ENCODE assay signal across 27 mouse cellular contexts in genomic region chr2:121483576-121483975, GRCm38 (mm10). TPM values are rescaled to one million over a fixed set of nuclear protein-coding genes. Genes with fewer than 3 reads are reported as not detected.
DNase-seq lines count a peak whose midpoint lies in the region; ATAC-seq and TF ChIP-seq lines count a peak whose summit lies in the region.
"Had no signal": no experiment of that assay in that cellular context is flagged by ENCODE, and none has a peak within 500 bp of the region (broad histone marks: within the 10 kb centered on the region; RNA-seq: fewer than 3 reads in every experiment).

No protein-coding gene starts in this region.

- no peaks in the 10 kb centered on the region for H3K36me3 ChIP-seq in forebrain, embryonic 14.5 days (ENCODE audit: control insufficient read depth, insufficient read depth, low read length)
- no peaks in the 10 kb centered on the region for H3K36me3 ChIP-seq in forebrain, embryonic 11.5 days (ENCODE audit: control insufficient read depth, insufficient read depth, low read length)
- H3K36me3 ChIP-seq in hindbrain, embryonic 16.5 days (ENCODE audit: control insufficient read depth, insufficient read depth, low read length), result no peaks in the 10 kb centered on the region
- H3K36me3 ChIP-seq in hindbrain, embryonic 13.5 days, result no peaks in the 10 kb centered on the region
- no peaks in the 10 kb centered on the region for H3K36me3 ChIP-seq in neural tube, embryonic 13.5 days
- H3K36me3 ChIP-seq in limb, embryonic 13.5 days, result no peaks in the 10 kb centered on the region
- H3K36me3 ChIP-seq in stomach, postnatal 0 days (ENCODE audit: control insufficient read depth, insufficient read depth, low read length), result no peaks in the 10 kb centered on the region
- H3K36me3 ChIP-seq: forebrain, embryonic 15.5 days; limb, embryonic 15.5 days had no signal

- WGBS in forebrain, embryonic 14.5 days, result 29% methylated on average over 8 of the region's 8 CpGs
- 40% methylated on average over 8 of the region's 8 CpGs for WGBS in forebrain, embryonic 11.5 days
- WGBS in hindbrain, embryonic 16.5 days, result 23% methylated on average over 8 of the region's 8 CpGs
- WGBS in hindbrain, embryonic 13.5 days, result 39% methylated on average over 8 of the region's 8 CpGs
- 14% methylated on average over 8 of the region's 8 CpGs for WGBS in neural tube, embryonic 13.5 days
- WGBS in limb, embryonic 13.5 days, result 38% methylated on average over 8 of the region's 8 CpGs
- 76% methylated on average over 8 of the region's 8 CpGs for WGBS in stomach, postnatal 0 days

- no peak overlapping the region for H3K9ac ChIP-seq in forebrain, embryonic 14.5 days (ENCODE audit: low read length)
- H3K9ac ChIP-seq in forebrain, embryonic 11.5 days (ENCODE audit: low read length), result no peak overlapping the region
- H3K9ac ChIP-seq in hindbrain, embryonic 16.5 days (ENCODE audit: low read depth, low read length), result no peak overlapping the region
- no peak overlapping the region for H3K9ac ChIP-seq in hindbrain, embryonic 13.5 days
- H3K9ac ChIP-seq in neural tube, embryonic 13.5 days, result peak overlapping the region; percentile 31; the same call in 1 of the 2 replicates
- H3K9ac ChIP-seq in limb, embryonic 13.5 days, result peak overlapping the region; percentile 13; the same call in 1 of the 2 replicates
- no peak overlapping the region for H3K9ac ChIP-seq in stomach, postnatal 0 days (ENCODE audit: low read length)
- H3K9ac ChIP-seq: forebrain, embryonic 15.5 days; limb, embryonic 15.5 days; liver, embryonic 14.5 days had no signal

- TF ChIP-seq CTCF in stomach, postnatal 0 days (IDR thresholded peaks at IDR 0.05; ENCODE audit: low read depth), result no peak

- H3K4me2 ChIP-seq in forebrain, embryonic 14.5 days (ENCODE audit: low read length), result no peak overlapping the region
- H3K4me2 ChIP-seq in forebrain, embryonic 11.5 days (ENCODE audit: low read depth, low read length, severe bottlenecking), result no peak overlapping the region
- no peak overlapping the region for H3K4me2 ChIP-seq in hindbrain, embryonic 16.5 days (ENCODE audit: low read length)
- H3K4me2 ChIP-seq in hindbrain, embryonic 13.5 days, result no peak overlapping the region
- H3K4me2 ChIP-seq in neural tube, embryonic 13.5 days, result 0 out of 2 replicates have a peak overlapping the region, but pooled peaks have one; percentile 14
- no peak overlapping the region for H3K4me2 ChIP-seq in limb, embryonic 13.5 days (replicated peaks)
- H3K4me2 ChIP-seq in stomach, postnatal 0 days (replicated peaks; ENCODE audit: low read depth), result no peak overlapping the region
- H3K4me2 ChIP-seq: forebrain, embryonic 15.5 days; heart, embryonic 11.5 days; limb, embryonic 15.5 days had no signal

- H3K4me1 ChIP-seq in forebrain, embryonic 14.5 days (ENCODE audit: control insufficient read depth, insufficient read depth, low read length), result no peaks in the 10 kb centered on the region
- H3K4me1 ChIP-seq in forebrain, embryonic 11.5 days (replicated peaks; ENCODE audit: control insufficient read depth, insufficient read depth, low read length), result no peaks in the 10 kb centered on the region; the same call in 1 of the 2 replicates
- no peaks in the 10 kb centered on the region for H3K4me1 ChIP-seq in hindbrain, embryonic 16.5 days (ENCODE audit: control insufficient read depth, insufficient read depth, low read depth, low read length)
- peaks cover 5% of the 10 kb centered on the region for H3K4me1 ChIP-seq in hindbrain, embryonic 13.5 days (replicated peaks)
- H3K4me1 ChIP-seq in neural tube, embryonic 13.5 days (replicated peaks), result peaks cover 15% of the 10 kb centered on the region
- H3K4me1 ChIP-seq in limb, embryonic 13.5 days, result peaks cover 3% of the 10 kb centered on the region; the same call in 1 of the 2 replicates
- H3K4me1 ChIP-seq in stomach, postnatal 0 days (replicated peaks; ENCODE audit: control insufficient read depth, insufficient read depth), result no peaks in the 10 kb centered on the region
- H3K4me1 ChIP-seq: forebrain, embryonic 15.5 days; limb, embryonic 15.5 days had no signal

- H3K9me3 ChIP-seq in forebrain, embryonic 14.5 days (replicated peaks; ENCODE audit: control insufficient read depth, low read length), result no peaks in the 10 kb centered on the region
- H3K9me3 ChIP-seq in forebrain, embryonic 11.5 days (ENCODE audit: control insufficient read depth, low read length), result no peaks in the 10 kb centered on the region
- H3K9me3 ChIP-seq in hindbrain, embryonic 16.5 days (ENCODE audit: control insufficient read depth, low read length), result no peaks in the 10 kb centered on the region
- no peaks in the 10 kb centered on the region for H3K9me3 ChIP-seq in hindbrain, embryonic 13.5 days
- no peaks in the 10 kb centered on the region for H3K9me3 ChIP-seq in neural tube, embryonic 13.5 days
- no peaks in the 10 kb centered on the region for H3K9me3 ChIP-seq in limb, embryonic 13.5 days
- no peaks in the 10 kb centered on the region for H3K9me3 ChIP-seq in stomach, postnatal 0 days (ENCODE audit: control insufficient read depth, low read length)
- H3K9me3 ChIP-seq: forebrain, embryonic 15.5 days; limb, embryonic 15.5 days had no signal

- no peak for TF ChIP-seq EP300 in stomach, postnatal 0 days (optimal IDR thresholded peaks at IDR 0.05)

- H3K27ac ChIP-seq in forebrain, embryonic 14.5 days (ENCODE audit: low read depth, low read length), result no peak overlapping the region
- H3K27ac ChIP-seq in forebrain, embryonic 11.5 days (ENCODE audit: low read depth, low read length), result no peak overlapping the region
- H3K27ac ChIP-seq in hindbrain, embryonic 16.5 days (ENCODE audit: low read depth, low read length), result no peak overlapping the region
- no peak overlapping the region for H3K27ac ChIP-seq in hindbrain, embryonic 13.5 days
- peak overlapping the region; percentile 49; the same call in 1 of the 2 replicates for H3K27ac ChIP-seq in neural tube, embryonic 13.5 days (replicated peaks)
- no peak overlapping the region for H3K27ac ChIP-seq in limb, embryonic 13.5 days
- H3K27ac ChIP-seq in stomach, postnatal 0 days (replicated peaks), result no peak overlapping the region
- H3K27ac ChIP-seq: forebrain, embryonic 15.5 days; layer of hippocampus, adult 2 months; left cerebral cortex, adult 2 months; limb, embryonic 15.5 days; liver, embryonic 14.5 days; macrophage had no signal

- H3K4me3 ChIP-seq in forebrain, embryonic 14.5 days (ENCODE audit: low read depth, low read length), result no peak overlapping the region
- no peak overlapping the region for H3K4me3 ChIP-seq in forebrain, embryonic 11.5 days (ENCODE audit: low read depth, low read length)
- H3K4me3 ChIP-seq in hindbrain, embryonic 16.5 days (ENCODE audit: low read length), result no peak overlapping the region
- no peak overlapping the region for H3K4me3 ChIP-seq in hindbrain, embryonic 13.5 days
- H3K4me3 ChIP-seq in neural tube, embryonic 13.5 days, result no peak overlapping the region
- no peak overlapping the region for H3K4me3 ChIP-seq in limb, embryonic 13.5 days
- no peak overlapping the region for H3K4me3 ChIP-seq in stomach, postnatal 0 days (ENCODE audit: low read depth, low read length)
- H3K4me3 ChIP-seq: erythroblast, embryonic 14.5 days; forebrain, embryonic 15.5 days; layer of hippocampus, adult 2 months; left cerebral cortex, adult 2 months; limb, embryonic 15.5 days had no signal

- no peak for ATAC-seq in forebrain, embryonic 14.5 days
- ATAC-seq in forebrain, embryonic 11.5 days (replicated peaks; ENCODE audit: low FRiP score), result no peak
- ATAC-seq in hindbrain, embryonic 16.5 days, result 0 out of 2 replicates have a peak, but pooled peaks have one; percentile 27
- ATAC-seq in hindbrain, embryonic 13.5 days (ENCODE audit: low FRiP score), result no peak
- no peak for ATAC-seq in neural tube, embryonic 13.5 days (ENCODE audit: low read depth)
- ATAC-seq in limb, embryonic 13.5 days (ENCODE audit: low FRiP score, low read depth), result no peak
- no peak for ATAC-seq in stomach, postnatal 0 days (ENCODE audit: low FRiP score, low TSS enrichment)
- ATAC-seq: forebrain, embryonic 15.5 days; Patski had no signal

- H3K27me3 ChIP-seq in forebrain, embryonic 14.5 days (replicated peaks; ENCODE audit: control insufficient read depth, insufficient read depth, low read length), result no peaks in the 10 kb centered on the region
- no peaks in the 10 kb centered on the region for H3K27me3 ChIP-seq in forebrain, embryonic 11.5 days (ENCODE audit: control insufficient read depth, insufficient read depth, low read length)
- no peaks in the 10 kb centered on the region for H3K27me3 ChIP-seq in hindbrain, embryonic 16.5 days (replicated peaks; ENCODE audit: control insufficient read depth, insufficient read depth, low read length)
- no peaks in the 10 kb centered on the region for H3K27me3 ChIP-seq in hindbrain, embryonic 13.5 days
- no peaks in the 10 kb centered on the region for H3K27me3 ChIP-seq in neural tube, embryonic 13.5 days
- H3K27me3 ChIP-seq in limb, embryonic 13.5 days, result no peaks in the 10 kb centered on the region
- no peaks in the 10 kb centered on the region for H3K27me3 ChIP-seq in stomach, postnatal 0 days (ENCODE audit: control insufficient read depth, insufficient read depth, low read length)
- H3K27me3 ChIP-seq: forebrain, embryonic 15.5 days; limb, embryonic 15.5 days; Patski had no signal

- DNase-seq in forebrain, embryonic 14.5 days (ENCODE audit: low spot score), result peak; percentile 13
- DNase-seq in forebrain, embryonic 11.5 days (ENCODE audit: low spot score), result no peak
- DNase-seq in neural tube, embryonic 10.5 days (ENCODE audit: extremely low spot score, low spot score), result no peak
- DNase-seq in stomach, postnatal 0 days (ENCODE audit: low spot score), result no peak
- DNase-seq: adrenal gland, postnatal 25 days; cerebellum, adult 18-20 months; cerebellum, postnatal 10 days; gastrocnemius, postnatal 10 days; heart, postnatal 36 days; kidney, adult 18-20 months; kidney, postnatal 36 days; lung, adult 2 months; lung, postnatal 10 days; thymus, postnatal 4 days had no signal

RNA-seq across cellular contexts. Expression of gene Mfap1b, which starts 9.7 kb away (rescaled TPM):
- polyA plus RNA-seq in forebrain, embryonic 14.5 days (2014; fragmentation: Nextera tagmentation; extraction: Ambion mirVana), result 65.7 and 73.0 TPM in 2 replicates
- 62.6 and 64.1 TPM in 2 replicates for polyA plus RNA-seq in forebrain, embryonic 11.5 days (2014; fragmentation: Nextera tagmentation; extraction: Ambion mirVana)
- 68.2 and 71.2 TPM in 2 replicates for polyA plus RNA-seq in hindbrain, embryonic 16.5 days (2015; fragmentation: Nextera tagmentation; extraction: Ambion mirVana)
- polyA plus RNA-seq in hindbrain, embryonic 13.5 days (2015; fragmentation: Nextera tagmentation; extraction: Ambion mirVana), result 79.2 and 79.7 TPM in 2 replicates
- 74.3 and 76.4 TPM in 2 replicates for polyA plus RNA-seq in neural tube, embryonic 13.5 days (2015; fragmentation: Nextera tagmentation; extraction: Ambion mirVana)
- 63.9 and 67.0 TPM in 2 replicates for polyA plus RNA-seq in limb, embryonic 13.5 days (2015; fragmentation: Nextera tagmentation; extraction: Ambion mirVana)
- 25.2 and 27.6 TPM in 2 replicates for polyA plus RNA-seq in stomach, postnatal 0 days (2015; fragmentation: Nextera tagmentation; extraction: Ambion mirVana)

RNA-seq across cellular contexts. Expression of gene Mfap1a, which starts 22.9 kb away (rescaled TPM):
- polyA plus RNA-seq in forebrain, embryonic 14.5 days (2014; fragmentation: Nextera tagmentation; extraction: Ambion mirVana), result 19.4 and 24.4 TPM in 2 replicates
- 30.3 and 33.7 TPM in 2 replicates for polyA plus RNA-seq in forebrain, embryonic 11.5 days (2014; fragmentation: Nextera tagmentation; extraction: Ambion mirVana)
- polyA plus RNA-seq in hindbrain, embryonic 16.5 days (2015; fragmentation: Nextera tagmentation; extraction: Ambion mirVana), result 28.4 and 28.6 TPM in 2 replicates
- polyA plus RNA-seq in hindbrain, embryonic 13.5 days (2015; fragmentation: Nextera tagmentation; extraction: Ambion mirVana), result 34.8 and 36.4 TPM in 2 replicates
- polyA plus RNA-seq in neural tube, embryonic 13.5 days (2015; fragmentation: Nextera tagmentation; extraction: Ambion mirVana), result 30.1 and 39.3 TPM in 2 replicates
- 31.4 and 36.1 TPM in 2 replicates for polyA plus RNA-seq in limb, embryonic 13.5 days (2015; fragmentation: Nextera tagmentation; extraction: Ambion mirVana)
- polyA plus RNA-seq in stomach, postnatal 0 days (2015; fragmentation: Nextera tagmentation; extraction: Ambion mirVana), result 11.5 and 12.2 TPM in 2 replicates

RNA-seq across cellular contexts. Expression of gene Wdr76, which starts 22.9 kb away (rescaled TPM):
- polyA plus RNA-seq in forebrain, embryonic 14.5 days (2014; fragmentation: Nextera tagmentation; extraction: Ambion mirVana), result 5.5 and 5.6 TPM in 2 replicates
- 16.5 and 18.7 TPM in 2 replicates for polyA plus RNA-seq in forebrain, embryonic 11.5 days (2014; fragmentation: Nextera tagmentation; extraction: Ambion mirVana)
- polyA plus RNA-seq in hindbrain, embryonic 16.5 days (2015; fragmentation: Nextera tagmentation; extraction: Ambion mirVana), result 3.2 TPM in 2 replicates
- polyA plus RNA-seq in hindbrain, embryonic 13.5 days (2015; fragmentation: Nextera tagmentation; extraction: Ambion mirVana), result 5.1 and 5.8 TPM in 2 replicates
- 4.2 and 4.5 TPM in 2 replicates for polyA plus RNA-seq in neural tube, embryonic 13.5 days (2015; fragmentation: Nextera tagmentation; extraction: Ambion mirVana)
- polyA plus RNA-seq in limb, embryonic 13.5 days (2015; fragmentation: Nextera tagmentation; extraction: Ambion mirVana), result 7.3 and 8.2 TPM in 2 replicates
- 2.4 and 3.4 TPM in 2 replicates for polyA plus RNA-seq in stomach, postnatal 0 days (2015; fragmentation: Nextera tagmentation; extraction: Ambion mirVana)

RNA-seq across cellular contexts. Expression of gene Serinc4, which starts 27.0 kb away (rescaled TPM):
- polyA plus RNA-seq in forebrain, embryonic 14.5 days (2014; fragmentation: Nextera tagmentation; extraction: Ambion mirVana), result 0.95 and 1.1 TPM in 2 replicates
- 0.49 and 1.1 TPM in 2 replicates for polyA plus RNA-seq in forebrain, embryonic 11.5 days (2014; fragmentation: Nextera tagmentation; extraction: Ambion mirVana)
- polyA plus RNA-seq in hindbrain, embryonic 16.5 days (2015; fragmentation: Nextera tagmentation; extraction: Ambion mirVana), result 0.95 and 1.2 TPM in 2 replicates
- 1.3 TPM in 2 replicates for polyA plus RNA-seq in hindbrain, embryonic 13.5 days (2015; fragmentation: Nextera tagmentation; extraction: Ambion mirVana)
- polyA plus RNA-seq in neural tube, embryonic 13.5 days (2015; fragmentation: Nextera tagmentation; extraction: Ambion mirVana), result 1.1 and 1.4 TPM in 2 replicates
- polyA plus RNA-seq in limb, embryonic 13.5 days (2015; fragmentation: Nextera tagmentation; extraction: Ambion mirVana), result 0.23 and 0.28 TPM in 2 replicates
- polyA plus RNA-seq in stomach, postnatal 0 days (2015; fragmentation: Nextera tagmentation; extraction: Ambion mirVana), result 0.11 and 0.16 TPM in 2 replicates
- polyA plus RNA-seq: erythroblast, embryonic 14.5 days had no signal

RNA-seq across cellular contexts. Expression of gene Hypk, which starts 30.5 kb away (rescaled TPM):
- 91.9 and 95.1 TPM in 2 replicates for polyA plus RNA-seq in forebrain, embryonic 14.5 days (2014; fragmentation: Nextera tagmentation; extraction: Ambion mirVana)
- polyA plus RNA-seq in forebrain, embryonic 11.5 days (2014; fragmentation: Nextera tagmentation; extraction: Ambion mirVana), result 106 and 123 TPM in 2 replicates
- 99.2 and 122 TPM in 2 replicates for polyA plus RNA-seq in hindbrain, embryonic 16.5 days (2015; fragmentation: Nextera tagmentation; extraction: Ambion mirVana)
- 111 and 119 TPM in 2 replicates for polyA plus RNA-seq in hindbrain, embryonic 13.5 days (2015; fragmentation: Nextera tagmentation; extraction: Ambion mirVana)
- 113 and 132 TPM in 2 replicates for polyA plus RNA-seq in neural tube, embryonic 13.5 days (2015; fragmentation: Nextera tagmentation; extraction: Ambion mirVana)
- 132 and 133 TPM in 2 replicates for polyA plus RNA-seq in limb, embryonic 13.5 days (2015; fragmentation: Nextera tagmentation; extraction: Ambion mirVana)
- polyA plus RNA-seq in stomach, postnatal 0 days (2015; fragmentation: Nextera tagmentation; extraction: Ambion mirVana), result 75.9 and 82.4 TPM in 2 replicates

Comparison
In these comparisons a context has a peak if more than half of its experiments do, and no peak if none do; other contexts are left out.
1. H3K9ac ChIP-seq: peak in neural tube, embryonic 13.5 days (single experiment) and limb, embryonic 13.5 days (single experiment); none in forebrain, embryonic 14.5 days (single experiment), forebrain, embryonic 11.5 days (single experiment), hindbrain, embryonic 16.5 days (single experiment), hindbrain, embryonic 13.5 days (single experiment) and stomach, postnatal 0 days (single experiment).